Mouse (Mus musculus) embryonic facial prominence, embryonic 14.5 days (tissue): ENCODE results near the gene Vps53. TPM values are rescaled to one million over a fixed set of nuclear protein-coding genes. Genes with fewer than 3 reads are reported as not detected.

Experiments
- polyA plus RNA-seq: library from polyadenylated mRNA; unstranded; fragments of >200 nt; fragmentation: Nextera tagmentation; extraction: Ambion mirVana; gene quantifications from 2 replicates; pipeline ENCODE4 v1.2.1, GENCODE M21; 2014

The Vps53 gene
- polyA plus RNA-seq, 1 experiment from 2014 or later: 32.4 TPM

Other genes with a start within 250 kb of the Vps53 start
- 3.0 TPM in 2 replicates for gene Rph3al, start 241.2 kb downstream of the Vps53 start, polyA plus RNA-seq
- gene 1700016K19Rik, start 179.7 kb downstream of the Vps53 start, polyA plus RNA-seq: 2.0 and 7.3 TPM in 2 replicates
- gene Rflnb, start 151.9 kb downstream of the Vps53 start, polyA plus RNA-seq: 45.3 and 45.6 TPM in 2 replicates
- gene Fam57a, start within 50 bp of the Vps53 start, polyA plus RNA-seq: 34.2 and 36.8 TPM in 2 replicates
- gene Dbil5, start 38.0 kb upstream of the Vps53 start, polyA plus RNA-seq: 0.79 and 0.96 TPM in 2 replicates
- 22.3 and 30.4 TPM in 2 replicates for gene Gemin4, start 38.0 kb upstream of the Vps53 start, polyA plus RNA-seq
- gene Mrm3, start 64.1 kb upstream of the Vps53 start, polyA plus RNA-seq: 21.1 and 23.8 TPM in 2 replicates
- gene Glod4, start 64.1 kb upstream of the Vps53 start, polyA plus RNA-seq: 129 and 133 TPM in 2 replicates
- gene Nxn, start 219.5 kb upstream of the Vps53 start, polyA plus RNA-seq: 63.8 and 70.2 TPM in 2 replicates
- 113 and 124 TPM in 2 replicates for gene Timm22, start 227.3 kb upstream of the Vps53 start, polyA plus RNA-seq